Mouse (Mus musculus) embryonic facial prominence, embryonic 12.5 days (tissue): ENCODE measurements around the gene Klhl29. TPM values are rescaled to one million over a fixed set of nuclear protein-coding genes. Genes with fewer than 3 reads are reported as not detected.

ENCODE experiments used
- ATAC-seq: fragments of 200-750 bp; cut with Nextera tagmentation; 2 replicates; pipeline ENCODE4 v1.8.0; 2017; ENCODE audit not compliant: insufficient number of reproducible peaks, insufficient read depth, low FRiP score, low TSS enrichment
- H3K27ac ChIP-seq: fragments of 300-500 bp; sonication (generic); 2 replicates; pipeline ENCODE4 v1.5.1; 2016; ENCODE audit warnings: mild to moderate bottlenecking
- H3K27me3 ChIP-seq: fragments of 300-500 bp; sonication (generic); 2 replicates; pipeline ENCODE4 v1.6.1; 2016; ENCODE audit warnings: mild to moderate bottlenecking, moderate library complexity
- H3K36me3 ChIP-seq: fragments of 300-500 bp; sonication (generic); 2 replicates; pipeline ENCODE4 v1.6.1; 2016; ENCODE audit warnings: mild to moderate bottlenecking
- H3K4me1 ChIP-seq: fragments of 300-500 bp; sonication (generic); 2 replicates; pipeline ENCODE4 v1.6.1; 2016
- H3K4me2 ChIP-seq: fragments of 300-500 bp; sonication (generic); replicated peaks from 2 replicates; pipeline ENCODE4 v1.6.1; 2016; ENCODE audit warnings: mild to moderate bottlenecking, moderate library complexity
- H3K4me3 ChIP-seq: fragments of 300-500 bp; sonication (generic); 2 replicates; pipeline ENCODE4 v1.5.1; 2016; ENCODE audit warnings: mild to moderate bottlenecking
- H3K9ac ChIP-seq: fragments of 300-500 bp; sonication (generic); 2 replicates; pipeline ENCODE4 v1.6.1; 2016; ENCODE audit warnings: mild to moderate bottlenecking, moderate library complexity
- H3K9me3 ChIP-seq: fragments of 300-500 bp; sonication (generic); 2 replicates; pipeline ENCODE4 v1.6.1; 2016; ENCODE audit warnings: mild to moderate bottlenecking, moderate library complexity
- WGBS: fragments of 180-500 bp; shearing (Covaris S2); methylation state at CpG from one replicate; pipeline ENCODE4 v1.1.7; 2016; 5-methylcytosine and 5-hydroxymethylcytosine counted together
- polyA plus RNA-seq: library from polyadenylated mRNA; unstranded; fragments of >200 nt; fragmentation: Nextera tagmentation; extraction: Ambion mirVana; gene quantifications from 2 replicates; pipeline ENCODE4 v1.2.1, GENCODE M21; 2016

Klhl29 gene
- polyA plus RNA-seq, 1 experiment from 2014 or later = 2.6 TPM

DNA sequence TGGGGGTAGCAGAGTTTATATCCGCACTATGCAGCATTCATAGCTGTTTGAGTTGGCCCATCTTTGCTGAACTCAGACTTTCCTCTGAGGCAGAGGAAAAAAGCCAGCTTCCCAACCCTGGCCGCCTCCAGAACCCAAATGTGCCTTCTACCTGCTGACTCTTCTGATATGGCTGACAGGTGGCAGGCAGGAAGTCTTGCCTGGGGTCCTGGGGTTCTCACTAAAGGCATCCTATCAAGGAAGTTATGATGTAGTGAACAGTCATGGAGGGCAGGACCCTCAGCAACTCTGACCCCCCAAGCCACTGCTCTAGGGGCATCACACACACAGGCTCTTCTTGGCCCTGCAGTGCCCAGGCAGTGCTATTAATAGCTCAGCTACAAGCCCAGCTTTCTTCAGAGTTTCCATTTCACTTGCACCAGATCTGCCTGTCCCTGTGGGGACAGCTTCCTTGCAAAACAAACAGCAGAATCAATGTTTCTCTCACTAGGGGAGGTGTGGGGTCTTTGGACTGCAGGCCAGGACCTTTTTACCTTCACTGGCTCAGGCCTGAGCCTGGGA lies 187.6 kb downstream of the Klhl29 start:
- WGBS = 88% methylated on average over 2 of the region's 2 CpGs
- H3K4me2 ChIP-seq = no peak overlapping the region
- no peaks in the 10 kb centered on the region for H3K36me3 ChIP-seq
- H3K9ac ChIP-seq = no peak overlapping the region
- H3K4me1 ChIP-seq = peaks cover 41% of the 10 kb centered on the region
- no peaks in the 10 kb centered on the region for H3K27me3 ChIP-seq
- no peak for ATAC-seq
- H3K27ac ChIP-seq = no peak overlapping the region
- no peak overlapping the region for H3K4me3 ChIP-seq
- H3K9me3 ChIP-seq = no peaks in the 10 kb centered on the region

DNA sequence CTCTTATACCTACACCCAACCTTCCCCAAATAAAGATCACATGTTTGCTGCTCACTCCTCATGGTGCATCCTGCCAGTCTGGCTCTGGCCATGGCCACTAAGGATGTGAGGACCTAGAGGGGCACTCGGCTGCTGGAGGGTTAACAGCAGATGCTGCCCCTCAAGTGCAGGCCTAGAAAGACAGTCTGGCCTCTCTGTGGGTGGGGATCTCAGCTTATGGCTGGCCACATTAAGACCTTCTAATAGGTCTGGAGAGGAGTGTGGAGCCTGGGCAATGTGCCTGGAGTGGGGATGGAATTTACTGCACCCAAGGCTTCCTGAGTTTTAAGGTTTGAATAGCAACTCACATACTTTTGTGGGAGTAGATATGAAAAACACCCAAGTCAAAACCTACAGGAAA lies 188.8 kb downstream of the Klhl29 start:
- H3K4me3 ChIP-seq = no peak overlapping the region
- no peaks in the 10 kb centered on the region for H3K27me3 ChIP-seq
- no peak for ATAC-seq
- H3K4me2 ChIP-seq = no peak overlapping the region
- 67% methylated on average over 1 of the region's 1 CpGs for WGBS
- no peaks in the 10 kb centered on the region for H3K9me3 ChIP-seq
- H3K27ac ChIP-seq = no peak overlapping the region
- no peak overlapping the region for H3K9ac ChIP-seq
- peaks cover 37% of the 10 kb centered on the region for H3K4me1 ChIP-seq
- H3K36me3 ChIP-seq = no peaks in the 10 kb centered on the region

DNA sequence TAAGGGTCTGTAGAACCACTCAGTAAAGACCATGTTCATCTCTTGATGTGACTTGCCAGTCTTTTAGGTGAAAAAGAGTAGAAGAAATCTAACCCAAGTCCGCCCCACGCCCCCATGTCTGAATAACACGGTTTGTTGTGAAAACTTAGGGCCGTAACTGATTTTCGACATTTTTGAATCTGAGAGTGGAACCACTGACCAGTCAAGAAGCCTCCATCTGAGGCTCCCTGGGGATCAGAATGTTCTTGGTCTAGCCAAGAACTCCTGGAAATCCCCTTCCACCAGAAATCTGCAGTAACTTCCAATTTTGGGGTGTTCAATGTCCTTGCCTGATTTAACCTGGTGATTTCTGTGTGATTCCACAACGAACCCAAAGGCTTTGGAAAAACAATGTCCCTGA lies 189.9 kb downstream of the Klhl29 start:
- Histone ChIP-seq H3K4me2 (no peak overlapping the region), H3K4me1 (peaks cover 29% of the 10 kb centered on the region), H3K9me3 (no peaks in the 10 kb centered on the region), H3K4me3 (no peak overlapping the region), H3K27ac (no peak overlapping the region), H3K9ac (no peak overlapping the region), H3K27me3 (no peaks in the 10 kb centered on the region), H3K36me3 (no peaks in the 10 kb centered on the region)
- ATAC-seq = no peak
- WGBS = 93% methylated on average over 6 of the region's 6 CpGs

DNA sequence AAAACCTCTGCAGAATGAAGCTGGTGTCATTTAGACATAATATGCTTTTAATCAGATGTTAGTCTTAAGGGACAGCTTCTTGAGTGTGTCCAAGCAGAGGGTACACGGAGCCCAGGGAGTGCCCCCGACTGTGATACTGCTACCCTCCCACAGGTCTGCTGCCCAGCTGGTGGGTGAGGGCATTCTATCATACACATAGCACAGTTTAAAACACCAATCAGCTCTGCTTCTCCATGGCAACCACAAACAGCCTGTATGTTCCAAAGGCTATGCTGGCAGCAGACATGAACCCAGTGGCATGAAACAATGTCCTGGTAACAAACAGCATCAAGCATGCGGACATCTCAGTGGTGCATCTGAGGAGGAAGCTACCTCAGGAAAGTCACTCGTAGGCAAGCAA lies 192.9 kb downstream of the Klhl29 start:
- H3K9ac ChIP-seq = no peak overlapping the region
- no peaks in the 10 kb centered on the region for H3K27me3 ChIP-seq
- no peak for ATAC-seq
- H3K4me1 ChIP-seq = 0 out of 2 replicates have a peak, but pooled peaks cover 5% of the 10 kb centered on the region
- no peaks in the 10 kb centered on the region for H3K36me3 ChIP-seq
- WGBS = 73% methylated on average over 4 of the region's 4 CpGs
- no peak overlapping the region for H3K4me2 ChIP-seq
- no peak overlapping the region for H3K4me3 ChIP-seq
- no peaks in the 10 kb centered on the region for H3K9me3 ChIP-seq
- H3K27ac ChIP-seq = no peak overlapping the region

DNA sequence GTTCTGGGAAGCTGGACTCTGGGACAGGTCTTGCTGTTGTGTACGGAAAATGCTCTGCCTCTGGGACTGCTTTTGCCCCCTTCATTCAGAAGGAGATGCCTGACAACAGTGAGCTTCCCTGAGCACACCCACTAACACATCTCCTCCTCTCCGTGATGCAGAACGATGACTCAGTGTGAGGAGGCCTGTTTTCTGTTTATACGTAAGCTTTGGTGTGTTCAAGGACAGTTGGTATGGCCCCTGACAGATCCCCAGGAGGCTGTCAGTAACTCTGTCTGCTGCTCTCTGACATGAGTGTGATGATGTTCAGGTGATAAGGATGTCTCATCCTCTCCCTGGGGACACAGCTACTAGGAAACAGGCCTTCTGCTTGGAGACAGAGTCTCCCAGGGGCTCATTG lies 193.3 kb downstream of the Klhl29 start:
- Histone ChIP-seq H3K27ac (no peak overlapping the region), H3K4me3 (no peak overlapping the region), H3K9ac (no peak overlapping the region), H3K4me2 (no peak overlapping the region), H3K27me3 (no peaks in the 10 kb centered on the region), H3K4me1 (0 out of 2 replicates have a peak, but pooled peaks cover 5% of the 10 kb centered on the region), H3K9me3 (no peaks in the 10 kb centered on the region), H3K36me3 (no peaks in the 10 kb centered on the region)
- ATAC-seq = no peak
- WGBS = 67% methylated on average over 4 of the region's 4 CpGs

DNA sequence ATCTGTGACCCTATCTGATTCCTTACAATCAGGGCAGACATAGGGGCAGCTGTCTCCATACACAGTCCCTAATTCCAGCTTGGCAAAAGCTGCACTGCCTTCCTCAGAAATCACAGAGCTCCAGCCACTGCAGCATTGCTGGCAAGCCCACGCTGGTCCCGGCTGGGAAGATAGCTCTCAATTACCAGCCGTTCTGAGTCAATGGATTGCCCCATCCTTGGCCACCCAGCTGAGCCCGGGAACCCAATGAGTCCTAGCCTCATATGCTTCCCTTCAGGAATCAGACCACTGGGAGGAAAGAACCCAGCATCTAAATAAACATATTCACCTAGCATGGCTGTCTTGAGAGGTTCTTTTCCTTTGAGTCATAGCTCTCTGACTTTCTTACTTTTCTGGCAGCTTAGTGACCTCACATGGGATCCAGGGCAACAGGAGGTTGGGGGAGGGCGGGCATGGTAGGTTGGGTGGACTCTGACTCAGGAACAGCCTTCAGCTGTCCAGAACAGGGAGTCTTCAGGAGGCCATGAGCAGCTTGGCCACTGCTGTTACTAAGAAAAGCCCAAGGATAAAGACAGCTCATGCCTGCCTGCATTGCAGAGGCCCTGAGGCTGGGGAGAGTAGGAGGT lies 198.7 kb downstream of the Klhl29 start:
- Histone ChIP-seq H3K4me2 (no peak overlapping the region), H3K27ac (no peak overlapping the region), H3K9ac (no peak overlapping the region), H3K9me3 (no peaks in the 10 kb centered on the region), H3K27me3 (no peaks in the 10 kb centered on the region), H3K4me3 (no peak overlapping the region), H3K36me3 (no peaks in the 10 kb centered on the region), H3K4me1 (no peaks in the 10 kb centered on the region)
- WGBS = 85% methylated on average over 5 of the region's 5 CpGs
- ATAC-seq = no peak

DNA sequence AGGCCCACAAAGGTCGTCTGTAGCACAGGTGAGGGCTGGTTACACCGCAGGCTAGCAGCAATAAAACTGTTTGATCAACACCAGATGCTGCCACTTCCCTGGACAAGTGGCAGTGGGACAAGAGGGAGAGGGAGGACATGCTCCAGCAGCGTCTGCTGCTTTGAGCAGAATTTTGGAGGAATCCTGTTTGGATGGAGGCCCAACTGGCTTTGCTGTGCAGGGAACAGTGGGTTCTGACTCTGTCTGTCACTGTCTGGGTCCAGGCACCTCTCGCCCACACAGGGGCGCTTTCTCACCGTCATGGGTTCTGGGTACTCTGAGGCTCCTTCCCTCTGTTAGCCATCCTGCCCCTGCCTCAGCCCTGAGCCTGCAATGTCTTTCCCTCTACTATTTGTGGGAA lies 209.3 kb downstream of the Klhl29 start:
- Histone ChIP-seq H3K9me3 (no peaks in the 10 kb centered on the region), H3K36me3 (no peaks in the 10 kb centered on the region), H3K4me2 (no peak overlapping the region), H3K27me3 (no peaks in the 10 kb centered on the region), H3K27ac (no peak overlapping the region), H3K4me1 (peaks cover 13% of the 10 kb centered on the region; the same call in 1 of the 2 replicates), H3K9ac (no peak overlapping the region), H3K4me3 (no peak overlapping the region)
- ATAC-seq = no peak
- 39% methylated on average over 6 of the region's 6 CpGs for WGBS

DNA sequence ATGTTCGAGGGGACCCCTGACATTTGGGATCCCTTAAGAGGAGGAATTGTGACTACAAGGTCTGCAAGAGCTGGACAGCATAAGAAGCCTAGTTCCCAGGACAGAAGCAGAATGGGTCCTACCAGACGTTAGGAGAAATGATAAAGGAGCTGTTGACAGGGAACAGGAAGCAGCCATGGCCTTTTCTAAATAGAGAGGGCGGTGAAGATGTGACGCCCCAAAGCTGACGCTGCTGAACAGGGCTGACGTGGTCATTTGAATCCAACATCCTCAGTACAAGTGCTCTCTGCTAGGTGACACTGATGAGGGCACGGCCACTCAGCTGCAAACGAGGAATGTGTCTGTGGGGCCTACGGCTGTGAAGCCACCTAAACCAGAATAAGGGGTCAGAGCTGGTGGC lies 210.1 kb downstream of the Klhl29 start:
- H3K4me3 ChIP-seq = no peak overlapping the region
- no peak for ATAC-seq
- 83% methylated on average over 9 of the region's 9 CpGs for WGBS
- no peaks in the 10 kb centered on the region for H3K9me3 ChIP-seq
- peaks cover 13% of the 10 kb centered on the region; the same call in 1 of the 2 replicates for H3K4me1 ChIP-seq
- no peaks in the 10 kb centered on the region for H3K36me3 ChIP-seq
- H3K27me3 ChIP-seq = no peaks in the 10 kb centered on the region
- H3K27ac ChIP-seq = no peak overlapping the region
- no peak overlapping the region for H3K4me2 ChIP-seq
- H3K9ac ChIP-seq = no peak overlapping the region

DNA sequence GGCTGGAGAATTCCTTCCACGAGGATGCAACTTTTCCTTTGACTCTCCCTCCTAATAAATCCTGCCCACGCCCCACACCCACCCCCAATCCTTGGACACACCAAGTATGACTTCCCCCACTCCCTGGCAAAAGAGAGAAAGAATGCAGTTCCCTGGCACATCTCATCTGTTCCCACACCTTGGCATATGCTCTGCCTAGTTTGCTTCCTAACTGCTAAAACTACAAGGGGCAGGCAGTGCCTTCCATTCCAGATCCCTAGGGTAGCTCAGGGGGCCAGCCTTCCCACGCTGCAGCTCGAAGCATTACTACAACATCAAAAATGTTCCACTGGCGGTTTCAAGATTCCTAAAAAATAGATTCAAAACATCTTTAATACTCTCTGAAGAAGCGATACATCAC lies 212.8 kb downstream of the Klhl29 start:
- Histone ChIP-seq H3K27ac (no peak overlapping the region), H3K9me3 (no peaks in the 10 kb centered on the region), H3K4me3 (no peak overlapping the region), H3K36me3 (no peaks in the 10 kb centered on the region), H3K4me1 (peaks cover 13% of the 10 kb centered on the region; the same call in 1 of the 2 replicates), H3K27me3 (no peaks in the 10 kb centered on the region), H3K4me2 (no peak overlapping the region), H3K9ac (no peak overlapping the region)
- ATAC-seq = no peak
- 71% methylated on average over 6 of the region's 6 CpGs for WGBS

DNA sequence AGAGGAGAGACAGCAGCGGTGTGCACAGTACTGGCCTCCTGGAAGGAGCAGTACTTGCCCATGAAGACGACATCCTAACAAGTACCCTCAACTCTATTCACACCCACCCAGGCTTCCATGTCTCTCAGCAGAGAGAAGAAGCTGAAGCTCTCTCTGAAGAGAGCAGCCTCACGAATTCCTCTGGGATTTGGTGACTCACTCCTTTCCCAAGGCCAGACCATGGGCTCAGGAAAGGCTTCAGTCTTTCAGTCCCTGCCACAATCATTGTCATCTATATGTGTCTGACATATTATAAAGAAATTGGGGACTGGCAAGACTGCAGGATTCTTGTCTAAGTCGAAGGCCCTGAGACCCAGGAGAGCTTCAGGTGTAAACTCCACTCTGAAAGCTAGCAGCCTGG lies 213.9 kb downstream of the Klhl29 start:
- Histone ChIP-seq H3K9me3 (no peaks in the 10 kb centered on the region), H3K4me3 (no peak overlapping the region), H3K9ac (no peak overlapping the region), H3K4me2 (no peak overlapping the region), H3K4me1 (peaks cover 21% of the 10 kb centered on the region), H3K27ac (no peak overlapping the region), H3K27me3 (no peaks in the 10 kb centered on the region), H3K36me3 (no peaks in the 10 kb centered on the region)
- ATAC-seq = no peak
- 85% methylated on average over 4 of the region's 4 CpGs for WGBS

DNA sequence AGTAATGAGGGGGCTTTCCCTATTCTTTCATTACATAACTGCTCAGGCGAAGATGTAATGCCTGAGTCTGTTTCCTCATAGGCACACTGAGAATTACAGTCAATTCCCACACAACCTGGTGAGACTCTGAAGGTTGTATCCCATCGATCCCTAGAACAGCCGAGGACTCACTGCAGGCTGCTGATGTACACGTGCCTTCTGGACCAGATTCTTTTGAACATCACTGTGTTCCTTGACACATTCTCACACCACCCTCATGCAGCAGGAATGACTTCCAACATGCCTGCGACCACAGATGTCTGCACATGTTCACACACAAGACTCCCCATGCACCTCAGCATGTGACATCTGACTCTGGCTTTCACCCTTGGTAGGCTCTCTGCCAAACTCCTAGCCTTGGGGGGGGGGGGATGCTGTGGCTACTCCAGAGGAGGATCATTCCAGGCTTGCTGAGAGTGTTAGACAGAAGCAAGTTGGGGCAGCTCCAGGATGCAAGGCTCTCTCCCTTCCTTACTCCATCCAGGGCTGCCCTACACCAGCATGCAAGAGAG lies 217.5 kb downstream of the Klhl29 start:
- H3K9ac ChIP-seq = no peak overlapping the region
- H3K36me3 ChIP-seq = no peaks in the 10 kb centered on the region
- H3K27me3 ChIP-seq = no peaks in the 10 kb centered on the region
- no peak overlapping the region for H3K4me2 ChIP-seq
- 82% methylated on average over 5 of the region's 5 CpGs for WGBS
- H3K4me3 ChIP-seq = no peak overlapping the region
- no peak for ATAC-seq
- H3K27ac ChIP-seq = no peak overlapping the region
- H3K9me3 ChIP-seq = no peaks in the 10 kb centered on the region
- peaks cover 23% of the 10 kb centered on the region for H3K4me1 ChIP-seq

DNA sequence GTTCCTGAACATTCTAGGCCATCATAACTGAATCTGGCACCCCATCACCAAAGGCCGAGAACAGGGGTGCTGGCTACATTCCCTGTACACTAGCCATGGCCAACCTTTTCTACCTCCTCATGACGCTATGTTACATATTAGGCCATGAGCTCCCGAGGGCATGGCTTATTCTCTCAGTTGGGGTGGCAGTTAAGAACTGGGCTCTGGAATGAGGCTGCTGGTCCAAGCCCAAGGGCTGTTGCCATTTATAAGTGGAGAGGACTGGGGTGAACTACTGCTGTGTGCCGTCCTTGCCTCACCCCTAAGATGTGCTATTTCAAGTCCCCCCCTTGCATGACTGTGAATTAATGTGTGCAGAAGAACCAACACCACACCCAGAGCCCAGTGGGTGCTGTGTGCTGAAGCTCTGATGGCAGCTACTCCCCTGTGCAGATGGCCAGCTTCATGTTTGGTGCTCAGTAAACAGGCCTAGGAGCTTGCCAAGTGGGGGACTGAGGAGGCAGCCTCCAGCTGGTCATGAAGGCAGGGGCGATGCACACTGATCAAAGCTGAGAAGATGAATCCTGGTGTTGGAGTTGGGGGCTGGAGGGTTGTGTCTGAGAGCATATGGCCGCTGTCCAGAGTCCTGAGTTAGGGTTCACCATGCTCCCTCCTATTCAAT lies 218.3 kb downstream of the Klhl29 start:
- H3K9ac ChIP-seq = no peak overlapping the region
- WGBS = 65% methylated on average over 6 of the region's 6 CpGs

More for the DNA sequence above, 218.3 kb downstream of the Klhl29 start:
- H3K4me2 ChIP-seq = no peak overlapping the region
- H3K4me1 ChIP-seq = peaks cover 22% of the 10 kb centered on the region
- H3K27me3 ChIP-seq = no peaks in the 10 kb centered on the region
- ATAC-seq = no peak
- no peaks in the 10 kb centered on the region for H3K9me3 ChIP-seq
- no peaks in the 10 kb centered on the region for H3K36me3 ChIP-seq
- H3K4me3 ChIP-seq = no peak overlapping the region
- no peak overlapping the region for H3K27ac ChIP-seq
